8 mouse cellular contexts compared by ENCODE assay signal in the genomic region with DNA sequence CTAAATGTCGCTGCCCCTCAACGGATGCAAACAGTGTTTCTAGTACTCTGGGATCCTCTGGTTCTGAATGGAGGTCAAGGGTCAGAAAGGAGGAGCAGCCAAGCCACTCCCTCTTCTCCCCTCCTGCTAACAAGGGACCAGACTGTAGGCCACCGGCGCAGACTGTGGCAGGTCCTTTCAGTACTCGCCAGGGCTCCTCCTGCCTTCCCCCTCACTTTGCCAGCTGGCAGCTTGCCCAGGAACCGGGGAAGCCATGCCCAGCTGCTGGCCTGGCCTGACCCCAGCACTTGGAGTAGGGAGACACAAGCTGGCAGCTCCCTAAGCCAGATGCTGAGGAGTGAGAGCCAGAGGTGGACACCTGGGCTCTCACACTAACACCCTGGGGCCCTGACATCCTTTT. TPM values are rescaled to one million over a fixed set of nuclear protein-coding genes. Genes with fewer than 3 reads are reported as not detected.
DNase-seq lines count a peak whose midpoint lies in the region; ATAC-seq lines count a peak whose summit lies in the region.

No protein-coding gene starts in this region.

- peak overlapping the region; percentile 67 for H3K4me3 ChIP-seq in forebrain, embryonic 16.5 days (replicated peaks; ENCODE audit: low read length)
- no peak overlapping the region for H3K4me3 ChIP-seq in liver, embryonic 11.5 days (ENCODE audit: low read depth, low read length)
- H3K4me3 ChIP-seq in stomach, embryonic 15.5 days (replicated peaks) = peak overlapping the region; percentile 85

- H3K27me3 ChIP-seq in forebrain, embryonic 16.5 days (replicated peaks; ENCODE audit: control insufficient read depth, insufficient read depth, low read length) = no peaks in the 10 kb centered on the region
- H3K27me3 ChIP-seq in liver, embryonic 11.5 days (replicated peaks; ENCODE audit: control insufficient read depth, insufficient read depth, low read length) = peaks cover 23% of the 10 kb centered on the region
- H3K27me3 ChIP-seq in stomach, embryonic 15.5 days (replicated peaks) = no peaks in the 10 kb centered on the region

- no peaks in the 10 kb centered on the region for H3K9me3 ChIP-seq in forebrain, embryonic 16.5 days (ENCODE audit: control insufficient read depth, low read length)
- H3K9me3 ChIP-seq in liver, embryonic 11.5 days (ENCODE audit: control insufficient read depth, low read length) = no peaks in the 10 kb centered on the region
- H3K9me3 ChIP-seq in stomach, embryonic 15.5 days = no peaks in the 10 kb centered on the region

- peak; percentile 58 for ATAC-seq in forebrain, embryonic 16.5 days
- ATAC-seq in liver, embryonic 11.5 days (replicated peaks; ENCODE audit: low FRiP score) = no peak
- ATAC-seq in stomach, embryonic 15.5 days (ENCODE audit: insufficient read depth, low FRiP score, low read depth) = peak; percentile 50

- H3K4me1 ChIP-seq in forebrain, embryonic 16.5 days (replicated peaks; ENCODE audit: control insufficient read depth, insufficient read depth, low read length) = peaks cover 30% of the 10 kb centered on the region
- H3K4me1 ChIP-seq in liver, embryonic 11.5 days (replicated peaks; ENCODE audit: control insufficient read depth, insufficient read depth, low read length) = peaks cover 32% of the 10 kb centered on the region
- peaks cover 31% of the 10 kb centered on the region for H3K4me1 ChIP-seq in stomach, embryonic 15.5 days

- H3K36me3 ChIP-seq in forebrain, embryonic 16.5 days (ENCODE audit: control insufficient read depth, insufficient read depth) = peaks cover 30% of the 10 kb centered on the region
- H3K36me3 ChIP-seq in liver, embryonic 11.5 days (ENCODE audit: control insufficient read depth, insufficient read depth, low read length) = peaks cover 9% of the 10 kb centered on the region; the same call in 1 of the 2 replicates
- peaks cover 33% of the 10 kb centered on the region for H3K36me3 ChIP-seq in stomach, embryonic 15.5 days

- H3K27ac ChIP-seq in forebrain, embryonic 16.5 days (ENCODE audit: low read length) = peak overlapping the region; percentile 100
- H3K27ac ChIP-seq in liver, embryonic 11.5 days (ENCODE audit: low read depth, low read length) = peak overlapping the region; percentile 5; the same call in 1 of the 2 replicates
- peak overlapping the region; percentile 99 for H3K27ac ChIP-seq in stomach, embryonic 15.5 days

- peak overlapping the region; percentile 69 for H3K9ac ChIP-seq in forebrain, embryonic 16.5 days (replicated peaks; ENCODE audit: low read depth, low read length)
- no peak overlapping the region for H3K9ac ChIP-seq in liver, embryonic 11.5 days (ENCODE audit: low read depth, low read length)
- H3K9ac ChIP-seq in stomach, embryonic 15.5 days = no peak overlapping the region

- WGBS in forebrain, embryonic 16.5 days = 0% methylated on average over 6 of the region's 6 CpGs
- WGBS in liver, embryonic 11.5 days = 16% methylated on average over 6 of the region's 6 CpGs
- 2% methylated on average over 6 of the region's 6 CpGs for WGBS in stomach, embryonic 15.5 days

- DNase-seq in 416B (ENCODE audit: low read depth) = peak; percentile 81
- peak; percentile 88 to 90 for DNase-seq in cerebellum, adult 18-20 months
- DNase-seq in heart, postnatal 10 days = peak; percentile 97 to 98
- peak; percentile 98 to 99 for DNase-seq in kidney, postnatal 36 days
- no peak for DNase-seq in liver, embryonic 11.5 days (ENCODE audit: low spot score)
- DNase-seq in naive thymus-derived CD4-positive, alpha-beta T cell, adult 2 months (ENCODE audit: low read depth) = peak; percentile 31

- H3K4me2 ChIP-seq in forebrain, embryonic 16.5 days (ENCODE audit: low read length) = peak overlapping the region; percentile 98
- H3K4me2 ChIP-seq in liver, embryonic 11.5 days = peak overlapping the region; percentile 36
- peak overlapping the region; percentile 91 for H3K4me2 ChIP-seq in stomach, embryonic 15.5 days

- intact Hi-C loops in heart, postnatal 10 days (cut with DNase I) = loop anchor here (2.0 kb wide), 1 partner anchor 42 kb away; a partner anchor contains a TSS

RNA-seq across cellular contexts. Expression of a gene that starts 4.3 kb away (rescaled TPM):
- 132 and 146 TPM in 2 replicates for polyA plus RNA-seq in forebrain, embryonic 16.5 days (2015; fragmentation: Nextera tagmentation; extraction: Ambion mirVana)
- total RNA-seq in heart, postnatal 10 days (2021) = 10 to 100 TPM; 62.0 to 66.7 TPM
- polyA plus RNA-seq in liver, embryonic 11.5 days (2014; fragmentation: Nextera tagmentation; extraction: Ambion mirVana) = 13.8 and 17.1 TPM in 2 replicates
- polyA plus RNA-seq in stomach, embryonic 15.5 days (2015; fragmentation: Nextera tagmentation; extraction: Ambion mirVana) = 53.4 and 54.0 TPM in 2 replicates

RNA-seq across cellular contexts. Expression of a gene that starts 24.6 kb away (rescaled TPM):
- polyA plus RNA-seq in forebrain, embryonic 16.5 days (2015; fragmentation: Nextera tagmentation; extraction: Ambion mirVana) = 109 and 144 TPM in 2 replicates
- 1 to 10 TPM in 1 of 2 experiments, under 1 TPM in 1; 0.89 to 1.7 TPM for total RNA-seq in heart, postnatal 10 days (2021)
- polyA plus RNA-seq in liver, embryonic 11.5 days (2014; fragmentation: Nextera tagmentation; extraction: Ambion mirVana) = 4.3 and 5.4 TPM in 2 replicates
- 12.6 and 12.8 TPM in 2 replicates for polyA plus RNA-seq in stomach, embryonic 15.5 days (2015; fragmentation: Nextera tagmentation; extraction: Ambion mirVana)

RNA-seq across cellular contexts. Expression of a gene that starts 30.4 kb away (rescaled TPM):
- polyA plus RNA-seq in forebrain, embryonic 16.5 days (2015; fragmentation: Nextera tagmentation; extraction: Ambion mirVana) = 79.2 and 86.1 TPM in 2 replicates
- total RNA-seq in heart, postnatal 10 days (2021) = 10 to 100 TPM; 94.1 to 95.0 TPM
- 151 and 178 TPM in 2 replicates for polyA plus RNA-seq in liver, embryonic 11.5 days (2014; fragmentation: Nextera tagmentation; extraction: Ambion mirVana)
- polyA plus RNA-seq in stomach, embryonic 15.5 days (2015; fragmentation: Nextera tagmentation; extraction: Ambion mirVana) = 154 and 179 TPM in 2 replicates

RNA-seq across cellular contexts. Expression of a gene that starts 30.5 kb away (rescaled TPM):
- 42.5 and 44.2 TPM in 2 replicates for polyA plus RNA-seq in forebrain, embryonic 16.5 days (2015; fragmentation: Nextera tagmentation; extraction: Ambion mirVana)
- 10 to 100 TPM; 27.5 to 30.2 TPM for total RNA-seq in heart, postnatal 10 days (2021)
- polyA plus RNA-seq in liver, embryonic 11.5 days (2014; fragmentation: Nextera tagmentation; extraction: Ambion mirVana) = 19.7 and 19.9 TPM in 2 replicates
- 24.9 and 25.3 TPM in 2 replicates for polyA plus RNA-seq in stomach, embryonic 15.5 days (2015; fragmentation: Nextera tagmentation; extraction: Ambion mirVana)

RNA-seq across cellular contexts. Expression of a gene that starts 33.1 kb away (rescaled TPM):
- 5.9 and 6.2 TPM in 2 replicates for polyA plus RNA-seq in forebrain, embryonic 16.5 days (2015; fragmentation: Nextera tagmentation; extraction: Ambion mirVana)
- 10 to 100 TPM; 53.3 to 54.0 TPM for total RNA-seq in heart, postnatal 10 days (2021)
- 20.4 and 26.2 TPM in 2 replicates for polyA plus RNA-seq in liver, embryonic 11.5 days (2014; fragmentation: Nextera tagmentation; extraction: Ambion mirVana)
- polyA plus RNA-seq in stomach, embryonic 15.5 days (2015; fragmentation: Nextera tagmentation; extraction: Ambion mirVana) = 26.7 and 29.4 TPM in 2 replicates

Comparison
In these comparisons a context has a peak if more than half of its experiments do, and no peak if none do; other contexts are left out.
1. H3K27ac ChIP-seq: peak in every context shown above with its lines; median percentile 100 in forebrain, embryonic 16.5 days; 99 in stomach, embryonic 15.5 days; 5 in liver, embryonic 11.5 days.
2. H3K4me2 ChIP-seq: peak in every context shown above with its lines; median percentile 98 in forebrain, embryonic 16.5 days; 91 in stomach, embryonic 15.5 days; 36 in liver, embryonic 11.5 days.